Mouse (Mus musculus): ENCODE results near the gene Rbpjl. TPM values are rescaled to one million over a fixed set of nuclear protein-coding genes. Genes with fewer than 3 reads are reported as not detected.

Gene Rbpjl
- total RNA-seq, 2 experiments from 2014 or later, result 0.34 to 0.45 TPM

- peak; percentile 60 to 68 for DNase-seq (ENCODE audit: extremely low spot score in 1 of 2, low spot score in 1 of 2)
Observed at GRCm38 (mm10) chr2:164443051-164443437, 40.1 kb downstream of the Rbpjl start.

- DNase-seq (ENCODE audit: extremely low spot score in 1 of 2, low spot score in 1 of 2), result no peak
Observed at GRCm38 (mm10) chr2:164443460-164444000, 40.6 kb downstream of the Rbpjl start, which contains the start of gene Sdc4. TSS of gene Sdc4 (minus strand) at chr2:164443887.

DNA sequence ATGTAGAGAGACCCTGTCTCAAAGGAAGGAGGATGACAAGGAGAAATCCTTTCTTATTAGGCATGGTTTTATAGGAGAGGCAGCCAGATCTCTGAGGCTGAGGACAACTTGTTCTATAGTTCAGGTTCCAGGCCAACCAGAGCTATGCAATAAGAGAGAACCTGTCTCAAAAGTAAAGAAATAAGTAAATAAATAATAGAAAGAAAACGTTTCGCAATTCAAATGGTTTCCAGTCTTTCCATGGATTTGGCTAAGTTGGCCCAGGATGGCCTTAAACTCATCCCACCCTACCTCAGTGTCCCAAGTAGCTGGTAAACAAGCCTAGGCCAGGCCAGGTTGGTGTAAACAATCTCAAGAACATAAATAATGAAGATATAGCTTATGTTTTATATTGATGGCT, 41.8 kb downstream of the Rbpjl start:
- no peak for DNase-seq (ENCODE audit: extremely low spot score in 1 of 2, low spot score in 1 of 2)

DNA sequence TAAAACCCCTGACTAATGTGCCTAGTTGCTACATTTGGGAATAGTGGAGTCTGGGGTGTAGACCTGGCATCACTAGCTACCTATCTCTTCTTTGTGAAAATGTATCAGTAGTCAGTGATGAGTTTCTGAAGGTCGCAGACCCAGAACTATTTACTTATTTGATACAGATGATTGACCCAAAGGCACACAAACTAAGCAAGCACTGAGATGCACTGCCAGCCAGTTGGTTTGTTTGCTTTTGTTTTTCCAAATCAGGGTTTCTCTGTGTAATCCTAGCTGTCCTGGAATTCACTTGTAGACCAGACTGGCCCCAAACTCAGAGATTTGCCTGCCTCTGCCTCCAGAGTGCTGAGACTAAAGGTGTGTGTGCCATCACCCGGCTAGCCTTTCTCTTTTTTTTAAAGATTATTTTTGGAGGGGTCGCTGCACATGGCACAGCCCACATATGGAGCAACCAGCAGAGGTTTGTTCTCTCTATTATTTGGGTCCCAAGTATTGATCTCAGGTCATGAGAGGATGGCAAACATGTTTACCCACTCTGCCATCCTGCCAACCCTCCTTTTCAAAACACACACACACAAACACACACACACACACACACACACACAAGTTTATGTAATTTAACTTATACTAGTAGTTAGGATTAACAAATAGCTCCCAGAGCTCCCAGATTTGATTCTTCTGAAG, 42.6 kb downstream of the Rbpjl start:
- DNase-seq (ENCODE audit: extremely low spot score in 1 of 2, low spot score in 1 of 2), result no peak

- no peak for DNase-seq (ENCODE audit: extremely low spot score in 1 of 2, low spot score in 1 of 2)
Observed at GRCm38 (mm10) chr2:164446086-164446469, 43.1 kb downstream of the Rbpjl start.

DNA sequence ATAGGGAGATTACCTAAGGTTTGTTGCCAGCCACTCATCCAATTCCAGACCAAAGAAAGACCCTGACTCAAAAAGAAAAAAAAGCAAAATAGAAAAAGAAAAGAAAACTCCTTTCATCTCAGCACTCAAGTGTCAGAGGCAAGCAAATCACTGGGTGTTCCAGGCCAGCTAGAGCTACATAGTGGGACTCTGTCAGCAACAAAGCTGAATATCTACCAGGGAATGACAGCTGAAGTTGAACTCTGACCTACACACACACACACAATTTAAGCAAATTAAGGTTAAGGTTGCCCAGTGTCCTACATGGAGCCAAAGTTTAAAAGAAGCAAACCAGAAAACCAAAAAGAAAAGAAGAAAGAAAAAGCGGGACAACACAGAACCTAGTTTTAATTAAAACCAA, 45.2 kb downstream of the Rbpjl start:
- no peak for DNase-seq (ENCODE audit: extremely low spot score in 1 of 2, low spot score in 1 of 2)

DNA sequence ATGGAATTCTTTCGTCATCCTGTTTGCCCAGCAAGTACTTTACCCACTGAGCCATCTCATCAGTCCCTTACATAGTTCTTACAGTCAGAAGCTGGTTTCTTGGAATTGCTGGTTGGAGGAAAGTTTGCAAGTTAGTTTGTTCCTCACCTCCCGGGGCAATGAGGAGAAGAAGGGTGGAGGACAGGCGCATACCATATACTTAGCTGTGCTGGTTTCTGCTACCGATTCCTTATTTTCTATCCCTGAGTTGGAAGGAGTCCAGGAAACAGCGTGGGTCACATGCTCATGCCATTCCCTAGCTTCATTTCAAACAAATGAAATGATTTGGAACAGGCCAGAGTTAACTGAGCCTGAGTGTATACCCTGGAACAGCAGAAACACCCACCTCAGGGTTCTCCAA, 46.0 kb downstream of the Rbpjl start:
- no peak for DNase-seq (ENCODE audit: extremely low spot score in 1 of 2, low spot score in 1 of 2)

DNA sequence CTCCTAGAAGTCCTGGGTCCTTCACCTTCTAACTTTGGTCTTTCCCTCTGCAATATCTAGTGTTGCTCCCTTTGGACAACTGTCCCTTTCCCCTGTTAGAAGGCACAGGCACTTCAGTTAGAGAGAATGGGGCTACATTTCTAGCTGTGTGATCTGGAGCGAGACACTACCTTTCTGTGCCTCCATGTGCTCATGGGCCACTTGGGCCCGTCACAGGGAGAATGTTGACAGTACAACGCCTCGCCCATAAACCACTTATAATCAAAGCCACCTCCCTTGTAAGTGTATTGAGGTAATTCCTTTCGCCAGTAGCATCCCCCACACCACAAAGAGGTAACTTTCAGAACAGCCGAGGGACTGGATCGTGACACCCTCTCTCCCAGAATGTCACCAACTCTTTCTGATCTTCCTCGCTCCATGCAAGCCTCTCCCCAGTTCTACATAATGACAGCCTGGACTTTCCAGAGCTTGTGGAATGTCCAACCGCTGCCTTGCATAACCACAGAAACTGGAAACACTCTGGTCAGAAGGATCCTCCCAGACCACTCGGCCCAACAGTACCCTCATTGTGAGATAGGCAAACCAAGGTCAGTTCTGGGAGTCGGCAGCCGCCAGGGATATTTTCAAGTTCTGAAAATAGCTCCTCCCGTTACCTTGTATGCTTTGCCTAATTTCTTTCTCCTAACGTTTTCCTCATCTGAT, 46.6 kb downstream of the Rbpjl start:
- DNase-seq (ENCODE audit: extremely low spot score in 1 of 2, low spot score in 1 of 2), result no peak

- DNase-seq (ENCODE audit: extremely low spot score in 1 of 2, low spot score in 1 of 2), result no peak
Observed at GRCm38 (mm10) chr2:164452000-164452676, 49.2 kb downstream of the Rbpjl start.

- no peak for DNase-seq (ENCODE audit: extremely low spot score in 1 of 2, low spot score in 1 of 2)
Observed at GRCm38 (mm10) chr2:164453047-164453757, 50.3 kb downstream of the Rbpjl start.

GRCm38 (mm10) chr2:164453887-164454500, 51.1 kb downstream of the Rbpjl start:
- no peak for DNase-seq (ENCODE audit: extremely low spot score in 1 of 2, low spot score in 1 of 2)

- DNase-seq (ENCODE audit: extremely low spot score in 1 of 2, low spot score in 1 of 2), result no peak
Observed at GRCm38 (mm10) chr2:164454846-164455245, 51.9 kb downstream of the Rbpjl start.

DNA sequence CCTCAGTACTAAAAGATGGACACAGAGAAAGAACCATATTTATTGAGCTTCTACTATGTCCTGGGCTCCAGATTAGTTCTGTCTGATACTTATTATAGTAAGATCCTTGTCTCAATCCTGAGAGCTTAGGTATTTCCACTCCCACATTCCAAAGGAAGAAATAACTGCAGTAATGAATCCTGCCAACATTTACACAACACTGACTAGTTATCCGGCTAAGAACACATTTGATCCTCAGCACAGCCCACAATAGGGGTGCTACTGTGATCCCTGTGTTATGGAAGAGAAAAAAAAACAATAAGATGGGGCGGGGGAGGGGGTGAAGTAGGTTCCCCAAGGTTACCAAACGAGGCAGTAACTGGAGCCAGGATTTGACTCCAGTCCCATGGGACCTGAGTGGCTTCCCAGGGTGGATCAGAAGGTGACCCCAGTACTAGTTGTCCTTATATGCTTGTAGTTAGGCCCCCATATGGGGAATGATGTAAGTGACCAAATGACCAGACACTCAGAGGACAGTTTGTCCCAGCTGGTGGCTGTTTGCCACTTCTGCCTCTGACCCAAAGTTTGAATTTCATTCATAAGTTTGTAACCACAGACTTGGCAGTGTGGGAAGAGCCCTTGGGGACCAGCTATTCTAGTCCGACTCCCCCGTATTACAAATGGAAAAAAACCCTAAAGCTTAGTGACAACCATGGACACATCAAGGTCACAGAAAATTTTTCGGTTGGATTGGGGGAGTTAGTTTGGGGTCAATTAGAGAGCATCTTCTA, 52.7 kb downstream of the Rbpjl start:
- no peak for DNase-seq (ENCODE audit: extremely low spot score in 1 of 2, low spot score in 1 of 2)

DNA sequence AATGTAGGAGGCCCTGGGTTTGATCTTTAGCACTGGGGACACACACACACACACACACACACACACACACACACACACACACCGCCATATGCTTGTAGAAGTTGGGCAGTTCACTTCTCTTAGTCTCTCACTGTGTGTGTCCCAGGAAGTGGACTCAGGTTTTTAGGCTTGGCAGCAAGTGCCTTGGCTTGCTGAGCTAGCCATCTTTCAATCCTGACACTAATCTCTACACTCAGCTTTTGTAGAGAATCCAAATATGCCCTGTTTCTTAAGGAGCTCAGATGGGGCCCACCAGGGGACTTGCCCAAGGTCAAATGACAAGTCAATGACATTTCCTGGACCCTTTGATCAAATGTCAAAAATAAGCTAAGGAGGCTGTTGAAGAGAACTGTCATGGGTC, 53.5 kb downstream of the Rbpjl start:
- no peak for DNase-seq (ENCODE audit: extremely low spot score in 1 of 2, low spot score in 1 of 2)

GRCm38 (mm10) chr2:164456864-164457300, 53.9 kb downstream of the Rbpjl start, which contains the start of gene Sys1:
TSS of gene Sys1 (plus strand) at chr2:164456964.
- peak; percentile 33 to 46 for DNase-seq (ENCODE audit: extremely low spot score in 1 of 2, low spot score in 1 of 2)

DNA sequence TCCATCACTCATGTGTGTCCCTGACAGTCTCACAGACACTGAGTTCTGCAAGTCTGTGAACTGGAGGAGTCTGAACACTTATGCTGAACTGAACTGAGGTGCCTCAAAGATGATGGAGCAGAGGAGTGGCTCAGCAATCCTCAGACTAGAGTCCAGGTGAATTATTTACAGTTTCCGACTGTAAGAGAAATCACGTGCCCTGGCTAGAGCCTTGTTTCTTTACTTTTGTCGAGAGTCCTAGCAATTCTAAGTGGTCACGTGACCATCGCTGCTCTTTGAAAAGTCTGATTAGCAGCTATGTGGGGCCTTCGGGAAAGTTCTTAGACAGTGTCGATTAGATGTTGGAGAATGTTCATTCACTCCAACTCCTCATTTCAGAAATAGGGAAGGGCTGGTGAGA, 55.0 kb downstream of the Rbpjl start:
- DNase-seq (ENCODE audit: extremely low spot score in 1 of 2, low spot score in 1 of 2), result no peak

DNA sequence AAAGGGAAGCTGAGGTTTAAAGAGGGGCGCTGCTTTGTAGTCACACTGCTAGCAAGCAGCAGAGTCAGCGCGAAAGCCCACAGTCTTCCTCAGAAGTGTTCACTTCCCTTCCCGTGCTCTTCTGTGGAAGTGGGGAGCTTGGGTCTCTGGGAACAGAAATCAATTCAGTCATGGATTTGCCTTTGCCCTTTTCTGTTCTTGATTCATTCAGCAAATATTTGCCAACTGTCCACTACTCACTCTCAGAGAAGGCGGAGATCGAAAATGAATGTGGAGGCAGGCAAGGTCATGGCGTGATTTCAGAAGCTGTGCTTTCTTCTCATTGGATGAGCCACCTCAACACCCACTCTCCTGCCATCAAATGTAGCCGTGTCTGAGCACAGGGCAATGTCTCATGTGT, 55.6 kb downstream of the Rbpjl start:
- DNase-seq (ENCODE audit: extremely low spot score in 1 of 2, low spot score in 1 of 2), result no peak

DNA sequence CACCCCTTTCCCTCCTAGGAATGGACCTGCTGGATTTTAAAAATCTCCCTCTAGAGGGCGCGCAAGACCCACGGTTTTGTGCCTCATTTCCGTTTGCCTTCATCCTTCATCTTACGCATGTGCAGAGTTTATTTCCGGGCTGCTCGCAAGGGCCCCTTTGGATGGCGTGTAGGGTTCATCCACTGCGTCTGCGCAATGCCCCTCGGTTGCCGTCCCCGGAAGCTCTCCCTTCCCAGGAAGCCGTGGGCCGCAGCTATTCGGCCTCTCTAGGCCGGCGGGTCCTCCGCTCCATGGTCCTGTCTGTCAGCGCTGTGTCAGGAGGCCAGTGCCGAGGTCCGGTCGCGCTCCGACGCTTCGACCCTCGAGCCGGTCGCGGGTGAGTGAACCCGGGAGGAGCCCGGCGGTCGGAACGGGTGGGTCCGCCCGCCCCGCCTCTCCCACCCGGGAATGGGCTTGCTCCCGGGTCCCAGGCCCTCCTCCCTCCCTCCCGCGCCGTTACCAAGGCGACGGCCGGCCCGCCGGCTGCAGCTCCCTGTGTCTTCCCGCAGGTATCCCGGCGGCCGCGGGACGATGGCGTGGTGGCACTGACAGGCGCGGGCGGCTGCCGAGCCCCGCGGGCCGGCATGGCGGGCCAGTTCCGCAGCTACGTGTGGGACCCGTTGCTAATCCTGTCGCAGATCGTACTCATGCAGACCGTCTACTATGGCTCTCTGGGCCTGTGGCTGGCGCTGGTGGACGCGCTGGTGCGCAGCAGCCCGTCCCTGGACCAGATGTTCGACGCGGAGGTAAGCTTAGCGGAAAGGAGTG, 58.0 kb downstream of the Rbpjl start, which contains the start of gene Gm20458:
Gm20458 (plus strand) TSS at position 223 of the 807 bp plus-strand sequence.
- DNase-seq (ENCODE audit: extremely low spot score in 1 of 2, low spot score in 1 of 2), result peak; percentile 87 to 93

Measured in layer of hippocampus, postnatal 25 days (tissue).